Mouse (Mus musculus) testis, adult 2 months (tissue): ENCODE results near the gene Cux2.

ENCODE experiments used
- CTCF ChIP-seq: fragments of 200-500 bp; IDR thresholded peaks from 2 replicates; pipeline ENCODE4 v1.5.1; 2012; ENCODE audit warnings: low read depth, mild to moderate bottlenecking, inconsistent platforms, low read length, moderate library complexity; ENCODE audit not compliant: control insufficient read depth, insufficient read depth, insufficient replicate concordance
- POLR2A ChIP-seq: fragments of 200-500 bp; IDR thresholded peaks from 2 replicates; pipeline ENCODE4 v1.6.1; 2012; ENCODE audit warnings: low read depth, mild to moderate bottlenecking, inconsistent platforms, low read length, moderate library complexity; ENCODE audit not compliant: control insufficient read depth

- TF ChIP-seq POLR2A: no peak
- no peak for TF ChIP-seq CTCF
Observed at GRCm38 (mm10) chr5:121876901-121877300, 173.0 kb downstream of the Cux2 start.
